Mouse (Mus musculus) embryonic fibroblast, embryonic 13.5 days (primary cell): ENCODE results near the gene Rras.

Experiments used
- CTCF ChIP-seq: IDR thresholded peaks from 2 replicates; pipeline ENCODE4 v1.5.1; 2011; ENCODE audit warnings: mild to moderate bottlenecking, control low read depth, low read length, moderate library complexity, borderline replicate concordance; ENCODE audit not compliant: insufficient read depth
- POLR2A ChIP-seq: IDR thresholded peaks from 2 replicates; pipeline ENCODE4 v1.6.1; 2011; ENCODE audit warnings: low read depth, mild to moderate bottlenecking, control low read depth, low read length, moderate library complexity

GRCm38 (mm10) chr7:45061532-45062075, 43.8 kb downstream of the Rras start:
- TF ChIP-seq CTCF (no peak), POLR2A (no peak)
